Mouse (Mus musculus): ENCODE measurements around the gene Smco4. TPM values are rescaled to one million over a fixed set of nuclear protein-coding genes. Genes with fewer than 3 reads are reported as not detected.
"Not testable (repeated sequence)": the region's sequence is repeated elsewhere in the genome, so short reads cannot be mapped to it uniquely, and the experiment has no call there.

The Smco4 gene
- polyA plus RNA-seq, 1 experiment, result 15.2 TPM

GRCm38 (mm10) chr9:15538979-15539533 lies 45.8 kb downstream of the Smco4 start:
- Histone ChIP-seq H3K4me3 (ENCODE audit: low read depth, low read length) (no peak overlapping the region), H3K4me1 (ENCODE audit: control insufficient read depth, insufficient read depth, insufficient read length, low read length) (peaks cover 44% of the 10 kb centered on the region), H3K27me3 (ENCODE audit: control insufficient read depth, insufficient read depth, low read length) (no peaks in the 10 kb centered on the region), H3K36me3 (ENCODE audit: control insufficient read depth, insufficient read depth, low read length) (peaks cover 5% of the 10 kb centered on the region), H3K27ac (ENCODE audit: insufficient read depth, low read depth, low read length) (no peak overlapping the region)
- TF ChIP-seq CTCF (IDR thresholded peaks at IDR 0.05; ENCODE audit: extremely low read depth, insufficient read length, insufficient replicate concordance, low read depth, low read length), result no peak
- no peak for TF ChIP-seq POLR2A (IDR thresholded peaks at IDR 0.05; ENCODE audit: low read depth, low read length)
- 72% methylated on average over 8 of the region's 8 CpGs for WGBS

GRCm38 (mm10) chr9:15541735-15542354 lies 48.6 kb downstream of the Smco4 start:
- Histone ChIP-seq H3K27ac (ENCODE audit: insufficient read depth, low read depth, low read length) (no peak overlapping the region), H3K27me3 (ENCODE audit: control insufficient read depth, insufficient read depth, low read length) (no peaks in the 10 kb centered on the region), H3K4me1 (ENCODE audit: control insufficient read depth, insufficient read depth, insufficient read length, low read length) (peaks cover 31% of the 10 kb centered on the region), H3K4me3 (ENCODE audit: low read depth, low read length) (no peak overlapping the region), H3K36me3 (ENCODE audit: control insufficient read depth, insufficient read depth, low read length) (peaks cover 10% of the 10 kb centered on the region)
- 33% methylated on average over 5 of the region's 5 CpGs for WGBS
- TF ChIP-seq POLR2A (IDR thresholded peaks at IDR 0.05; ENCODE audit: low read depth, low read length) (no peak), CTCF (IDR thresholded peaks at IDR 0.05; ENCODE audit: extremely low read depth, insufficient read length, insufficient replicate concordance, low read depth, low read length) (no peak)

DNA sequence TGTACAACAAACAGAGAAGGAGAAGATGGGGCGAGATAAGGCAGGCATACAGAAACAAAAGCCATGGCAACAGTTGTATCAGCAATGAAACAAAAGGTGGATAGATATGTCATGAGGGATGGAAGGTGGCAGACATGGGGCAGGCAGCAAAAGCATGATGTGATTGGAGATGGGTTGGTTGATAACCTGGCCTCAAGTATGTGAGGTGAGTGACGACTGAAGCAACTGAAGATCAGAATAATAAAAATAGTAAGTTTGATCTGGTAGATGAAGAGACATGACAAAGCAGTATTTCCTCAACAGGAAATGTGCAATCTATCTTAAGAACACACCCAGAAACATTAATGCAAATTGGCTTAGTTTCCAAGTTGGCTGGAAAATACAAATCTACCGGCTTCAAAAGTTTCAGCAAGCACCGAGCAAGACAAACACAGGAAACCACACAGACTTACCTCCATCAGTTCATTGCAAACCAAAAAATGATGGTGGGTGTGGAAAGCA lies 57.3 kb downstream of the Smco4 start:
- Histone ChIP-seq H3K4me1 (ENCODE audit: control insufficient read depth, insufficient read depth, insufficient read length, low read length) (peaks cover 2% of the 10 kb centered on the region; the same call in 1 of the 2 replicates), H3K4me3 (ENCODE audit: low read depth, low read length) (no peak overlapping the region), H3K36me3 (ENCODE audit: control insufficient read depth, insufficient read depth, low read length) (0 out of 2 replicates have a peak, but pooled peaks cover 2% of the 10 kb centered on the region), H3K27ac (ENCODE audit: insufficient read depth, low read depth, low read length) (peak overlapping the region; percentile 2; the same call in 1 of the 2 replicates), H3K27me3 (ENCODE audit: control insufficient read depth, insufficient read depth, low read length) (no peaks in the 10 kb centered on the region)
- 69% methylated on average over 4 of the region's 4 CpGs for WGBS
- TF ChIP-seq POLR2A (IDR thresholded peaks at IDR 0.05; ENCODE audit: low read depth, low read length) (no peak), CTCF (IDR thresholded peaks at IDR 0.05; ENCODE audit: extremely low read depth, insufficient read length, insufficient replicate concordance, low read depth, low read length) (no peak)

- H3K27ac ChIP-seq (ENCODE audit: insufficient read depth, low read depth, low read length); H3K36me3 ChIP-seq (ENCODE audit: control insufficient read depth, insufficient read depth, low read length); H3K27me3 ChIP-seq (ENCODE audit: control insufficient read depth, insufficient read depth, low read length); H3K4me1 ChIP-seq (ENCODE audit: control insufficient read depth, insufficient read depth, insufficient read length, low read length); H3K4me3 ChIP-seq (ENCODE audit: low read depth, low read length): not testable (repeated sequence)
- WGBS, result 87% methylated on average over 6 of the region's 6 CpGs
Observed at GRCm38 (mm10) chr9:15551073-15551472, 57.8 kb downstream of the Smco4 start.

DNA sequence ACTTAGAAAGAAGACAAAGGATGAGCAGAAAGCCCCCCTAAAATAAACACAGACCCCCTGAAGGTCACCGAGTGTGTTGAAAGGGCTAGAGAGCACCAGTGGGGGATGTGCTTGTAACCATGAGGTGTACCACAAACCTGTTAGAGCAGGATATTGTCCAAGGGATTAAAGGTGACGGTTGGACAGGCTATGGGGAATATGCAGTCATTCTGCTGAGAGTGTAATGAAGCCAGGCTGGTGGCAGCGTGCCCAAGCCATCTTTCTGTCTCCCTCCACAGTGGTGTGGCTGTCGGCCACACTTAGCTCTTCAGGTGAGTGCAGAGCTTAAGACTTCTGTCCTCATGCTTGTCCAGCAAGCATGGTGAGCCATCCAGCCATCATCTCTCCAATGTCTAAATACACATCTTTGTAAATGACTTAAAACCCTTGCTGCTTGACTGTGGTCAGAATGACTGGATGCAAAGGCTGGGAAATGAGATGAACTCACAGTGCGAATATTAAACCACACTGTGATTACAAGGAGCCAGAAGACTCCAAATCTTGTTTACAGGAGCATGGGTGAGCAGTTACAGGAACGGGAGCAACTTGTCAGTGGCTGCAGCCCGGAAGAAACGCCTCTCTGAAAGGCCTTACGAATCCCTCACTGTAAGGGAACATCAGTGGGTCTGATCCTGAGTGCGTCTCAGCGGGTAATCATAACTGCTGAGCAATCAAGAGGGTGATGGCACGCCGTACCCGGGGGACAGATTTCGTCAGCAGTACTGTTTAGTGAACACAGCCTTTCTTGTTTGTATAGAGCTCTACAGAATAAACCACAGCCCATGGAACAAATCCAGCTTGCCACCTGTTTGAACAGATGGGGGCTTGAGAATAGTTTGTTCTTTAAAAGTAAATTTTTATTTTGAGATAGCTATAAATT lies 59.0 kb downstream of the Smco4 start:
- Histone ChIP-seq H3K4me1 (ENCODE audit: control insufficient read depth, insufficient read depth, insufficient read length, low read length) (peaks cover 2% of the 10 kb centered on the region; the same call in 1 of the 2 replicates), H3K36me3 (ENCODE audit: control insufficient read depth, insufficient read depth, low read length) (no peaks in the 10 kb centered on the region), H3K27ac (ENCODE audit: insufficient read depth, low read depth, low read length) (no peak overlapping the region), H3K4me3 (ENCODE audit: low read depth, low read length) (no peak overlapping the region), H3K27me3 (ENCODE audit: control insufficient read depth, insufficient read depth, low read length) (no peaks in the 10 kb centered on the region)
- 63% methylated on average over 15 of the region's 15 CpGs for WGBS
- TF ChIP-seq CTCF (IDR thresholded peaks at IDR 0.05; ENCODE audit: extremely low read depth, insufficient read length, insufficient replicate concordance, low read depth, low read length), result no peak
- no peak for TF ChIP-seq POLR2A (IDR thresholded peaks at IDR 0.05; ENCODE audit: low read depth, low read length)

GRCm38 (mm10) chr9:15553322-15553721 lies 60.1 kb downstream of the Smco4 start:
- no peak overlapping the region for H3K27ac ChIP-seq (ENCODE audit: insufficient read depth, low read depth, low read length)
- H3K4me3 ChIP-seq (ENCODE audit: low read depth, low read length), result no peak overlapping the region
- 93% methylated on average over 8 of the region's 8 CpGs for WGBS
- TF ChIP-seq CTCF (IDR thresholded peaks at IDR 0.05; ENCODE audit: extremely low read depth, insufficient read length, insufficient replicate concordance, low read depth, low read length), result no peak
- TF ChIP-seq POLR2A (IDR thresholded peaks at IDR 0.05; ENCODE audit: low read depth, low read length), result no peak
- H3K36me3 ChIP-seq (ENCODE audit: control insufficient read depth, insufficient read depth, low read length), result no peaks in the 10 kb centered on the region
- peaks cover 2% of the 10 kb centered on the region; the same call in 1 of the 2 replicates for H3K4me1 ChIP-seq (ENCODE audit: control insufficient read depth, insufficient read depth, insufficient read length, low read length)
- no peaks in the 10 kb centered on the region for H3K27me3 ChIP-seq (ENCODE audit: control insufficient read depth, insufficient read depth, low read length)

DNA sequence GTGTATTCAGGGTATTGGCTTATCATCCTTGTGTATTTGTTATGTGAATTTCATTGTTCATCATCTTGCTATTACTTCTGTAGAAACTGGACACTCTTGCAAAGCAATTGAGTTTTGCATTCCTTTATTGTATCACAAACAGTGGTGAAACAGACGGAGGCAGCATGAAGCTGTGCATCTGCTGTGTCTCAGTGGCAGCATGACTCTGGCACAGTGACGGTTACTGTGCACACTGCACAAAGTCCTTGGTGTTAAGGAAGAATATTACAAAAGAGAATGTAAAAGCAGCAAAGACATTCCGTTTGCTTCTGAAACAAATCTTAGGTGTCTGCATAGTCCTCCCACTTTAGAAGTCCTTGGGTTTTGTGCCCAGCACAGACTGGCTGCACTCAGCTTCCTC lies 67.2 kb downstream of the Smco4 start:
- Histone ChIP-seq H3K27me3 (ENCODE audit: control insufficient read depth, insufficient read depth, low read length) (no peaks in the 10 kb centered on the region), H3K27ac (ENCODE audit: insufficient read depth, low read depth, low read length) (no peak overlapping the region), H3K4me3 (ENCODE audit: low read depth, low read length) (no peak overlapping the region), H3K4me1 (ENCODE audit: control insufficient read depth, insufficient read depth, insufficient read length, low read length) (no peaks in the 10 kb centered on the region), H3K36me3 (ENCODE audit: control insufficient read depth, insufficient read depth, low read length) (no peaks in the 10 kb centered on the region)
- WGBS, result 79% methylated on average over 3 of the region's 3 CpGs
- no peak for TF ChIP-seq POLR2A (IDR thresholded peaks at IDR 0.05; ENCODE audit: low read depth, low read length)
- TF ChIP-seq CTCF (IDR thresholded peaks at IDR 0.05; ENCODE audit: extremely low read depth, insufficient read length, insufficient replicate concordance, low read depth, low read length), result no peak

Measured in small intestine, adult 2 months (tissue).